Mouse (Mus musculus): Measurements from ENCODE around the gene Fry. TPM values are rescaled to one million over a fixed set of nuclear protein-coding genes. Genes with fewer than 3 reads are reported as not detected.

The Fry gene
- polyA plus RNA-seq, 2 experiments from 2014 or later, result 12.7 to 17.8 TPM

- no peak for ATAC-seq
These were observed 56.5 kb downstream of the Fry start for GRCm38 (mm10) chr5:150174950-150175349.

GRCm38 (mm10) chr5:150176251-150177015 is 58.0 kb downstream of the Fry start:
- ATAC-seq, result no peak

- ATAC-seq, result no peak
These were observed 59.3 kb downstream of the Fry start for GRCm38 (mm10) chr5:150177757-150178156.

- ATAC-seq, result no peak
These were observed 59.9 kb downstream of the Fry start for GRCm38 (mm10) chr5:150178194-150178801.

GRCm38 (mm10) chr5:150180985-150181607 is 62.7 kb downstream of the Fry start:
- ATAC-seq, result no peak

- ATAC-seq, result no peak
These were observed 66.5 kb downstream of the Fry start for GRCm38 (mm10) chr5:150184959-150185358.

GRCm38 (mm10) chr5:150186121-150186520 is 67.7 kb downstream of the Fry start:
- ATAC-seq, result no peak

- ATAC-seq, result no peak
These were observed 68.2 kb downstream of the Fry start for GRCm38 (mm10) chr5:150186676-150187075.

GRCm38 (mm10) chr5:150188031-150188430 is 69.6 kb downstream of the Fry start:
- ATAC-seq, result no peak

GRCm38 (mm10) chr5:150190454-150191358 is 72.3 kb downstream of the Fry start:
- ATAC-seq, result no peak

GRCm38 (mm10) chr5:150195514-150196210 is 77.2 kb downstream of the Fry start:
- ATAC-seq, result peak; percentile 78

- ATAC-seq, result peak; percentile 74
These were observed 77.8 kb downstream of the Fry start for GRCm38 (mm10) chr5:150196211-150196585.

- no peak for ATAC-seq
These were observed 78.5 kb downstream of the Fry start for GRCm38 (mm10) chr5:150196881-150197311.

GRCm38 (mm10) chr5:150206749-150207148 is 88.3 kb downstream of the Fry start:
- no peak for ATAC-seq

GRCm38 (mm10) chr5:150207596-150207995 is 89.2 kb downstream of the Fry start:
- no peak for ATAC-seq

- no peak for ATAC-seq
These were observed 89.6 kb downstream of the Fry start for GRCm38 (mm10) chr5:150208009-150208408.

- ATAC-seq, result no peak
These were observed 95.6 kb downstream of the Fry start for GRCm38 (mm10) chr5:150214081-150214480.

GRCm38 (mm10) chr5:150216066-150216465 is 97.6 kb downstream of the Fry start:
- ATAC-seq, result no peak

- ATAC-seq, result no peak
These were observed 101.0 kb downstream of the Fry start for GRCm38 (mm10) chr5:150219457-150219856.

- ATAC-seq, result no peak
These were observed 101.9 kb downstream of the Fry start for GRCm38 (mm10) chr5:150220333-150220732.

GRCm38 (mm10) chr5:150221806-150222205 is 103.4 kb downstream of the Fry start:
- no peak for ATAC-seq
